Mouse (Mus musculus): ENCODE measurements around the gene Tbc1d2. TPM values are rescaled to one million over a fixed set of nuclear protein-coding genes. Genes with fewer than 3 reads are reported as not detected.

Tbc1d2 gene
- total and polyA plus RNA-seq, 2 experiments from 2014 or later = 1.0 to 3.2 TPM

DNA sequence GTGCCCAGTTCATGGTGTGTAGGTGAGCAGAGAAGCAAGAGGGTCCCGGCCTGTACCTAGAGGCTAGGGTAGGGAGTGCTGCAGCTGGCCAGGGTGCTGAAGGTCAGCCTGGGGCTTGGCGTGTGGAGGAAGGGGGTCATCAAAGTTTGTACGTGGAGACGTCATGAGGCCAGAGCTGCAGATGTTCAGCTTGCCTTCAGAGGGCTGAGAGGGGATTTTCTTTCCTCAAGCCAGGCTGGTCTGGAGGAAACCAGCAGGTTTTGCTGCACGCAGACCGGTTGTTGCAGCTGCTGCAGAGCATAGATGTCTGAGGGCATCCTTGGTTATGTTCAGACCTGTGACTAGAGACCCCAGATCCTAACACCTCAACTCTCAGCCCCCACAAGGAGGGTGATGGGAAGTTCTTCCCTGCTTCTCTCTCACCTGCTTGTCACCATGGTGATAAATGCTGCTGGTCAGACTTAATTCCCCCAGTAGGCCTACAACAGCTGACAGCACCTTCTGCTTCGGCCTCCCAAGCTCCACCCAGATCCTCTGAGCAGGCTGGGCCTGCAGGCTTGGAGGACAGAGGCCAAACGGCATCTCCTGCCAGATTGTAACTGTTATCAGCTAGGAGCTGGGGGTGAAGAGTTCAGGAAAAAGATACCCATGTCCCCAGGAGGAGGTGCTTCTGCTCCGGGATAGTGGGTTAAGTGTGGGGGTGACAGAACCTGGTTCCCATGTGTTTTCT, 75.8 kb downstream of the Tbc1d2 start:
- no peaks in the 10 kb centered on the region for H3K27me3 ChIP-seq (ENCODE audit: insufficient read depth, low read length)
- no peak for TF ChIP-seq CTCF (IDR thresholded peaks at IDR 0.05; ENCODE audit: low read depth)
- H3K4me3 ChIP-seq (ENCODE audit: low read length) = no peak overlapping the region
- H3K4me1 ChIP-seq (ENCODE audit: insufficient read depth, low read length) = 0 out of 2 replicates have a peak, but pooled peaks cover 5% of the 10 kb centered on the region
- no peaks in the 10 kb centered on the region for H3K9me3 ChIP-seq (ENCODE audit: low read length)
- no peaks in the 10 kb centered on the region for H3K36me3 ChIP-seq (ENCODE audit: insufficient read depth, low read length)
- no peak overlapping the region for H3K9ac ChIP-seq (replicated peaks; ENCODE audit: low read length)
- WGBS = 63% methylated on average over 9 of the region's 9 CpGs
- no peak overlapping the region for H3K27ac ChIP-seq
- DNase-seq (ENCODE audit: low spot score) (no peak), ATAC-seq (peak; percentile 39; the same call in 1 of the 2 replicates)
- H3K4me2 ChIP-seq (ENCODE audit: low read depth, low read length) = no peak overlapping the region

DNA sequence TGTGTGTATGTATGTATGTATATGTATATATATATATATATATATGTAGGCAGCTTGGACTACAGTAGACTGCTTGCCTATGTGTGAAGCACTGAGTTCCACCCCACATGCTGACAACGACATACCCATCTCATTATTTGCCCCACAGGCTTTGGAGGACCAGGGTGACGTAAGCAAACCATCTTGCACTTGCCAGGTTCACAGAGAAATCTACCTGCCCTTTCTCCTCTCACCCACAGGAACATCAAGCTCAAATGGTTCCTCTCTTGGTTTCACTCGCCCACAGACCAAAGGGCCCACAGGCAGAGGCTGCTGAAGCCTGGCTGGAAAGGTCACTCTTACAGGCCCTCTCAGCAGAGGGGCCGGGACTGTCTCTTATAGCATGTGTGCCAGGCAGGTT, 77.4 kb downstream of the Tbc1d2 start:
- Histone ChIP-seq H3K27ac (no peak overlapping the region), H3K36me3 (ENCODE audit: insufficient read depth, low read length) (no peaks in the 10 kb centered on the region)
- no peak for ATAC-seq

DNA sequence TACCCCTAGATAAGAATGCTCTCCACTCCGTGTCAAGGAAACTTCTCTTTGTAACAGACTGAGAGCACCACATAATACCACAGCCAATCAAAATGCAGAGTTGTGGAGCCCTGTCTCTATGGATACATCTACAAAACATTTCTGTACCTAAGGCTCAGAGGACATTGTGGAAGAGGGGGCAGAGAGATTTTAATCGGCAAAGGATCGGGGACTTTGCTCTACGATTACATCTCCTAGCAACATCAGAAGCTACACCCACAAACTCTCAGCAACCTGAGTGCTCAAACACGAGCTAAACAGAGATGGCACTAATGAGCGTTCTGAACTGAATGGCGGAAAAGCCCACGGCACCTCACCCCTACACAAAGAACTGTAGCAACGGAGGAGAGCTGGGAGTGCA, 78.3 kb downstream of the Tbc1d2 start:
- Histone ChIP-seq H3K4me2 (ENCODE audit: low read depth, low read length) (no peak overlapping the region), H3K27ac (no peak overlapping the region), H3K27me3 (ENCODE audit: insufficient read depth, low read length) (no peaks in the 10 kb centered on the region), H3K9ac (replicated peaks; ENCODE audit: low read length) (no peak overlapping the region), H3K36me3 (ENCODE audit: insufficient read depth, low read length) (no peaks in the 10 kb centered on the region), H3K4me1 (ENCODE audit: insufficient read depth, low read length) (0 out of 2 replicates have a peak, but pooled peaks cover 5% of the 10 kb centered on the region), H3K9me3 (ENCODE audit: low read length) (no peaks in the 10 kb centered on the region), H3K4me3 (ENCODE audit: low read length) (no peak overlapping the region)
- ATAC-seq = no peak
- no peak for TF ChIP-seq CTCF (IDR thresholded peaks at IDR 0.05; ENCODE audit: low read depth)
- no peak for DNase-seq (ENCODE audit: low spot score)
- WGBS = 83% methylated on average over 9 of the region's 9 CpGs

More for the DNA sequence above, 77.4 kb downstream of the Tbc1d2 start:
- 84% methylated on average over 4 of the region's 4 CpGs for WGBS
- TF ChIP-seq CTCF (IDR thresholded peaks at IDR 0.05; ENCODE audit: low read depth) = no peak
- Histone ChIP-seq H3K9ac (replicated peaks; ENCODE audit: low read length) (no peak overlapping the region), H3K4me2 (ENCODE audit: low read depth, low read length) (no peak overlapping the region), H3K27me3 (ENCODE audit: insufficient read depth, low read length) (no peaks in the 10 kb centered on the region), H3K4me3 (ENCODE audit: low read length) (no peak overlapping the region), H3K4me1 (ENCODE audit: insufficient read depth, low read length) (0 out of 2 replicates have a peak, but pooled peaks cover 5% of the 10 kb centered on the region), H3K9me3 (ENCODE audit: low read length) (no peaks in the 10 kb centered on the region)
- DNase-seq (ENCODE audit: low spot score) = no peak

DNA sequence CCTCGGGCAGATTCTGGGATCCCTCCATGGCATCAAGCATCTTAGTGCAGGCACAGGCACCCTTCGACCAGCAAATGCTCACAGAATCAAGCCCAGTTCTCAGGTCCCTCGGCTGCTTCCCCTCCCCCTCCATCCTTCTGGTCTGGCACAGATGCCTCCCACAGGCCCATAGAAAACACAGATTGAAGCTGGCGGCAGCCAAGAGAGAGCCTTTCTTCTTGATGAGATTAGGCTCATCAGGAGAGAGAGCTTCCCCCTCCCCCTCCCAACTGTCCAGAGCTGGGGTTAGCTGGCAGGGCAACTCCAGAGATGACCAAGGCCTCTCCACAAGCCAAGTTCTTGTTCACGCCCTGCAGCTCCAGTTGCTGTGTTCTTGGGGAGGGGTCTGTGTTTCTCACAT, 80.3 kb downstream of the Tbc1d2 start:
- no peak overlapping the region for H3K4me2 ChIP-seq (ENCODE audit: low read depth, low read length)
- ATAC-seq = peak; percentile 76
- 22% methylated on average over 5 of the region's 5 CpGs for WGBS
- peak overlapping the region; percentile 11; the same call in 1 of the 2 replicates for H3K27ac ChIP-seq
- no peak overlapping the region for H3K4me3 ChIP-seq (ENCODE audit: low read length)
- peak; percentile 75 for DNase-seq (ENCODE audit: low spot score)
- no peaks in the 10 kb centered on the region for H3K36me3 ChIP-seq (ENCODE audit: insufficient read depth, low read length)
- H3K9me3 ChIP-seq (ENCODE audit: low read length) = no peaks in the 10 kb centered on the region
- H3K9ac ChIP-seq (replicated peaks; ENCODE audit: low read length) = no peak overlapping the region
- 0 out of 2 replicates have a peak, but pooled peaks cover 5% of the 10 kb centered on the region for H3K4me1 ChIP-seq (ENCODE audit: insufficient read depth, low read length)
- no peak for TF ChIP-seq CTCF (IDR thresholded peaks at IDR 0.05; ENCODE audit: low read depth)
- H3K27me3 ChIP-seq (ENCODE audit: insufficient read depth, low read length) = no peaks in the 10 kb centered on the region

DNA sequence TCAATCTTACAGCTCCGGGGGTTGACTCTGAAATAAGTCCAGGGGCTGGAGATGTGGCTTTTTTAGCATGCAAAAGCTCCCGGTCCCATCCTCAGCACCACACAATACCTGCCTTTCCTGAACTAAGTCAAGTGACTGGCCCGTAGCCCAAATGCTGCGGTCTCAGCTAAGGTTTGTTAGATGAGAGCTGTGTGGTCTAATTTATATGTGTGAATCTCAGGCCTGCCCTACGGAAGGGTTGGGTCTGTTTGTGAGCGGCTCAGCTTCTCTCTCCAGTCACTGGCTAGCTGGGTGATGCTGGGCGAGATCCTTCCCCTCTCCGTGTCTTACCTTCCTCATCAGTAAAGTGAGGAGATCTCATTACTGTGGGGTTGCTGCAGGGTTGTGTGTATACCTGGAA, 81.8 kb downstream of the Tbc1d2 start:
- H3K9me3 ChIP-seq (ENCODE audit: low read length) = no peaks in the 10 kb centered on the region
- no peak overlapping the region for H3K9ac ChIP-seq (replicated peaks; ENCODE audit: low read length)
- no peak for TF ChIP-seq CTCF (IDR thresholded peaks at IDR 0.05; ENCODE audit: low read depth)
- no peaks in the 10 kb centered on the region for H3K27me3 ChIP-seq (ENCODE audit: insufficient read depth, low read length)
- ATAC-seq (no peak), DNase-seq (ENCODE audit: low spot score) (no peak)
- 90% methylated on average over 8 of the region's 8 CpGs for WGBS
- H3K36me3 ChIP-seq (ENCODE audit: insufficient read depth, low read length) = no peaks in the 10 kb centered on the region
- H3K4me1 ChIP-seq (ENCODE audit: insufficient read depth, low read length) = 0 out of 2 replicates have a peak, but pooled peaks cover 5% of the 10 kb centered on the region
- no peak overlapping the region for H3K4me2 ChIP-seq (ENCODE audit: low read depth, low read length)
- H3K4me3 ChIP-seq (ENCODE audit: low read length) = no peak overlapping the region
- no peak overlapping the region for H3K27ac ChIP-seq

DNA sequence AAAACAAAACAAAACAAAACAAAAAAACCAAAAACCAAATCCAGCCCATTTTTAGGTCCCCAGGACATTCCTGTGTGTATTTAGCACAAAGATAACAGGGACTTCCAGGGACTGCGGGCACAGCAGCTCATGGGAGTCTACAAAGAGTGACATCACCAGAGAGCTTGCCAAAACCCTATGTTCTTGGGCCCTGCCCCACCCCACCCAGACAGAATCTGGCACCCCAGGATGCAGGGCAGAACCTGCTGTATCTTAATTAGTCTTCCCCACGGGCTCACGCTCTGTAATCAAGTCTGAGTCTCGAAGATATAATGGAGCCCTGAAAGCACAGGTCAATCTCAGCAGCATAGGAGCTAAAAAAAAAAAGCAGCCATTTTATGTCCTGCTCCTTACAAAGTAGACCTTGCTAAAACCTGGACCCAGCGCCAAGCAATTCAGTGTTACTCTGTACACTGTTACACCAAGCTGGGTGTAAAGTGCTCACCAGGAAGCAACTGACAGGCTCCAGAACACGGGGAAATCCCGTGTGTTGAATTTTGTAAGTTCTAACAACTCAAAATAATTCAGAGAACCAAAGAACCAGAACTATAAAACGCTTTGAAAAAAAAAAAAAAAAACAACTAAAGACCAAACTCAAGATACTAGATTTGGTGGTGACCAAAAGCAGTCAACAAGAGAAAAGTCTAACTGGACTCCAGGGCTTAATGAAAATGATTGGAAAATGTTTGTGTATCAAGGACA, 82.9 kb downstream of the Tbc1d2 start:
- Histone ChIP-seq H3K9ac (replicated peaks; ENCODE audit: low read length) (no peak overlapping the region), H3K9me3 (ENCODE audit: low read length) (no peaks in the 10 kb centered on the region), H3K27ac (no peak overlapping the region), H3K4me3 (ENCODE audit: low read length) (no peak overlapping the region), H3K4me2 (ENCODE audit: low read depth, low read length) (no peak overlapping the region), H3K27me3 (ENCODE audit: insufficient read depth, low read length) (no peaks in the 10 kb centered on the region), H3K36me3 (ENCODE audit: insufficient read depth, low read length) (no peaks in the 10 kb centered on the region), H3K4me1 (ENCODE audit: insufficient read depth, low read length) (0 out of 2 replicates have a peak, but pooled peaks cover 5% of the 10 kb centered on the region)
- TF ChIP-seq CTCF (IDR thresholded peaks at IDR 0.05; ENCODE audit: low read depth) = no peak
- WGBS = 69% methylated on average over 8 of the region's 8 CpGs
- DNase-seq (ENCODE audit: low spot score) (no peak), ATAC-seq (no peak)

All from hindbrain, postnatal 0 days (tissue).